In the genomic region with DNA sequence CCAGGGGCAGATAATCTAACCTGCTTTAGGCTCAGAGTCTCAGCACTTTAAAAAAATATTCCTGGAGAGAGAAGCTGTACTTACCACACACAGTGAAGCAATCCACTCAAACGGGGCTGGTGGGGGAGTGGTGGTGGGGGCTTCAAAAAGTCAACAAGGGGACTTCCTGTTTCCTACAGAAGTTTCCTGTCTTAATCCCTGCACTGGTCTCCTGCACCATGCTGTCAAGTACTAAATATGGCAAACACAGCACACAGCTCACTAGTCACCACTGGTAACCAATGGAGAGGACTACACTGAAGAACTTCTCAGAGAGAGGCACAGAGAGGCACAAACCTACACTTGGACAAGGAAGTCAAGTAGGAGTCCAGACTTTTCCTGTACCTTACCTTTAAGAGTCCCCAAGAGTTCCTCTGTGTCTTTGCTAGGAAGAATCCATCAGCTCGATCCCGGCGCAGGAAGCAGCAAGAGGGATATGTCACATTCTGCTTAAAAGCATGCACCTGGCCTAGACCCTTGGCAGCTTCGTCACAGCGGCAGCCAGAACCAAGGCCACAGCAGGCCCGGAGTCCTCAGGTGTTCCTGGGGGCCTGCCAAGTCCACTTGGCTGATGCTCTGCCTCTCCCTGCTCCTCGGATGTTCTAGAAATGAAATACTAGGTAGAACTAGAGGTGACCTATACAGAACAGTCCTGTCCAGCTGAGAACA, we compare ENCODE assay signal across 9 mouse cellular contexts.
DNase-seq lines count a peak whose midpoint lies in the region; TF ChIP-seq lines count a peak whose summit lies in the region.
"Had no signal": no experiment of that assay in that cellular context is flagged by ENCODE, and none has a peak within 500 bp of the region (broad histone marks: within the 10 kb centered on the region; RNA-seq: fewer than 3 reads in every experiment).

No protein-coding gene starts in this region.

- TF ChIP-seq POLR2A in thymus, adult 2 months (IDR thresholded peaks at IDR 0.05; ENCODE audit: control insufficient read depth, extremely low read depth, insufficient read depth, low read length, poor library complexity): no peak

- H3K9me3 ChIP-seq in hindbrain, embryonic 10.5 days: no peaks in the 10 kb centered on the region
- H3K9me3 ChIP-seq: G1E had no signal

- 0 out of 2 replicates have a peak overlapping the region, but pooled peaks have one; percentile 17 for H3K27ac ChIP-seq in hindbrain, embryonic 10.5 days
- H3K27ac ChIP-seq in thymus, adult 2 months (ENCODE audit: control insufficient read depth, insufficient read depth, low read length): no peak overlapping the region

- H3K27me3 ChIP-seq in hindbrain, embryonic 10.5 days (ENCODE audit: insufficient read depth, poor library complexity, severe bottlenecking): no peaks in the 10 kb centered on the region
- no peaks in the 10 kb centered on the region for H3K27me3 ChIP-seq in thymus, adult 2 months (ENCODE audit: control insufficient read depth, insufficient read depth, low read length)

- intact Hi-C loops in gastrocnemius, postnatal 36 days (cut with DNase I): no loop called here

- DNase-seq in kidney, adult 9 months: peak; percentile 4
- no peak for DNase-seq in kidney, adult 8-10 months
- DNase-seq in cerebellum, adult 9-11 months: peak; percentile 79
- no peak for DNase-seq in hindbrain, embryonic 10.5 days (ENCODE audit: low spot score)
- DNase-seq in lung, postnatal 10 days: peak; percentile 34
- DNase-seq in thymus, adult 2 months: no peak
- DNase-seq in gastrocnemius, postnatal 36 days: no peak
- DNase-seq in layer of hippocampus, postnatal 25 days (ENCODE audit: extremely low spot score in 1 of 2, low spot score in 1 of 2): no peak

- TF ChIP-seq CTCF in thymus, adult 2 months (IDR thresholded peaks at IDR 0.05; ENCODE audit: borderline replicate concordance, control insufficient read depth, extremely low read depth, insufficient read depth, low read length, poor library complexity): no peak

- H3K36me3 ChIP-seq in hindbrain, embryonic 10.5 days: no peaks in the 10 kb centered on the region
- H3K36me3 ChIP-seq in thymus, adult 2 months (ENCODE audit: control insufficient read depth, insufficient read depth, low read length): no peaks in the 10 kb centered on the region
- H3K36me3 ChIP-seq: G1E had no signal

- H3K4me3 ChIP-seq in hindbrain, embryonic 10.5 days: no peak overlapping the region
- no peak overlapping the region for H3K4me3 ChIP-seq in thymus, adult 2 months (ENCODE audit: control insufficient read depth, insufficient read depth, low read length)

- no peaks in the 10 kb centered on the region for H3K4me1 ChIP-seq in hindbrain, embryonic 10.5 days (replicated peaks)
- H3K4me1 ChIP-seq in thymus, adult 2 months (replicated peaks; ENCODE audit: control insufficient read depth, insufficient read depth, low read length): no peaks in the 10 kb centered on the region; the same call in 1 of the 2 replicates

- WGBS in hindbrain, embryonic 10.5 days: 82% methylated on average over 8 of the region's 8 CpGs
- WGBS in thymus, adult 2 months: 64% methylated on average over 8 of the region's 8 CpGs

Comparison
In these comparisons a context has a peak if more than half of its experiments do, and no peak if none do; other contexts are left out.
1. DNase-seq: peak in kidney, adult 9 months (single experiment), cerebellum, adult 9-11 months (single experiment) and lung, postnatal 10 days (single experiment); none in kidney, adult 8-10 months (0 of 2), hindbrain, embryonic 10.5 days (single experiment), thymus, adult 2 months (single experiment), gastrocnemius, postnatal 36 days (0 of 2) and layer of hippocampus, postnatal 25 days (0 of 2).